Mouse (Mus musculus): ENCODE results near the gene Dhcr7. TPM values are rescaled to one million over a fixed set of nuclear protein-coding genes. Genes with fewer than 3 reads are reported as not detected.

The Dhcr7 gene
- total RNA-seq (2021), result 10 to 100 TPM; 34.4 to 36.7 TPM
- long read RNA-seq, experiment 1, partial matches to known transcripts, result 28 of 36 reads
- long read RNA-seq, experiment 1, other reads (novel, unspliced or antisense), result 7 of 36 reads
- long read RNA-seq, experiment 2, partial matches to known transcripts, result 28 of 30 reads
- long read RNA-seq, experiment 2, other reads (novel, unspliced or antisense), result 2 of 30 reads

DNA sequence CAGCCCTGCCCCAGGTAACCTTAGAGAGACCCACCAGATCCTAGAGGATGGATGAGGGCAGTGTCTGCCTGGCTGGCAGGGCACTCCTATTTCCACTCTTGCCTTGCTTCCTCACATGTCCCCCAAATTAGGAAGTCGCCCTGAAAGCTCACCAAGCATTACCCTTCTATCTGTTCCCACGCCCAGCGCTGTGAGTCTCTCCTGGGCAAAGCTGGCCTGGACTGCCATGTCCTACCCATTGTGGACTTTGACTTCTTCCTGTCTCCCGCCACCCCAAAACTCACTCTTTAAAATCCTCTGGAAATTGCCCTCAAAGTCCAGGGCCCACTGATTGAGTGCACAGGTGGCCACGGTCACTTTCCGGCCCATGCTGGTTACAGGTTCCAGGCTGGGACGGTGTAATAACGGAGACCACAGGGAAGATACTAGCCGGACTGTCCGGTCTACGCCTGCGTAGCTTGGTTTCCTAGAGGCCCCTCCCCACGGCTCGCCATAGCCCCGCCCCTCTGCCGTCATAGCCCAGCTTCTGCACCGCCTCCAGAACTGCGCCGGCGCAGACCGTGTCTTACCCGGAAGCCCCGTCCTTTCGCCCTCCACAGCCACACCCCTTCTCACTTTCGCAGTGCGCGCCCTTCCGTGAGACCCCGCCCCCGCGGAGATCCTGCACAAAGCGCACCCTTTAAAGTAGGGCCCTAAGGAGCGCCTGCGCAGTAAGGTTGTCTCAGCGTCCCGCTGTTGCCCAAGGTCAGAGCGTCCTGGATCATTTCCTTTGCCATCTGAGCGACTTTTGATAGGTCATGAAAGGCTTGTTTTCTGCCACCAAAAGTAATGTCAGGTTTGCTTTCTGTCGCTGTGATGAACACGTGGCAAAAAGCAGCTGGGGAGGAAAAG, at the start of gene Dhcr7, which contains the start of gene Nadsyn1:
TSS of gene Dhcr7 (plus strand) at position 771 of the 891 bp plus-strand sequence.
TSS of gene Nadsyn1 (minus strand) at position 475 of the 891 bp plus-strand sequence.
- DNase-seq (ENCODE audit: low spot score in 2 of 2), result peak; percentile 99 to 100

DNA sequence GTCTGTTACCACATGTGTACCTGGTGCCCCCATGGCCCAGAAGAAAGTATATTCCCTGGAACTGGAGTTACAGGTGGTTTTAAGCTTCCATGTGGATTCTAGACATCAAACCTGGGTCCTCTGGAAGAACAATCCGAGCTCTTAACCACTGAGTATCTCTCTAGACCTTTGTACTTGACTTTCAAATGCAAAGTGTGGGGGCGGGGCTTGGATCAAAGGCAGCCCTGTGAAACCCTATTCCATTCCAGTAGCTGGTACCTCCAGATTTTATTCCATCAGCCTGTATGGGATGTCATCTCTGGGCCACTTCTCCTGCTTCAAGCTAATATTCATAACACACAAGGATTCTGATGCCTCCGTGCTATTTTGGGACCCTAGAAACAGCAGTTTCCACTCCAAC, 46.8 kb upstream of the Dhcr7 start:
- DNase-seq (ENCODE audit: low spot score in 2 of 2), result no peak

DNA sequence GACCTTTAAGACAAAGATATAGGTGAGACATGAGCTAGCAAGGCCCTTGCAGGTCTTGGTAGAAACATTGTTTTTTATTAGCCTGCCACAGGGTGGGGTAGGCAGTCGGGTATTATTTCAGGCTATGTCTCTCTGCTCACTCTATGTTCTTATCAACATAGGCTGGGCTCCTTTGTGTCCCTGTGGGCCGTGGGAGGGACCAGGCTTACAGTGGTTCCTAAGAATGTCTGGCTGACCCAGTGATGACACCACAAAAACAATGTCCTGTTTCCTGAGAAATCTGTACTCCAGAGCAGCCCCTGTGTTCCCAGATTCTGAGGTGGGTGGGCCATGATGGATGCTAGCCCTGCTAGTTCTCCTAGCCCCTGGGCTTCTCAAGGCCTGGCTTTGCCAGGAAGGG, 45.6 kb upstream of the Dhcr7 start:
- DNase-seq (ENCODE audit: low spot score in 2 of 2), result no peak

DNA sequence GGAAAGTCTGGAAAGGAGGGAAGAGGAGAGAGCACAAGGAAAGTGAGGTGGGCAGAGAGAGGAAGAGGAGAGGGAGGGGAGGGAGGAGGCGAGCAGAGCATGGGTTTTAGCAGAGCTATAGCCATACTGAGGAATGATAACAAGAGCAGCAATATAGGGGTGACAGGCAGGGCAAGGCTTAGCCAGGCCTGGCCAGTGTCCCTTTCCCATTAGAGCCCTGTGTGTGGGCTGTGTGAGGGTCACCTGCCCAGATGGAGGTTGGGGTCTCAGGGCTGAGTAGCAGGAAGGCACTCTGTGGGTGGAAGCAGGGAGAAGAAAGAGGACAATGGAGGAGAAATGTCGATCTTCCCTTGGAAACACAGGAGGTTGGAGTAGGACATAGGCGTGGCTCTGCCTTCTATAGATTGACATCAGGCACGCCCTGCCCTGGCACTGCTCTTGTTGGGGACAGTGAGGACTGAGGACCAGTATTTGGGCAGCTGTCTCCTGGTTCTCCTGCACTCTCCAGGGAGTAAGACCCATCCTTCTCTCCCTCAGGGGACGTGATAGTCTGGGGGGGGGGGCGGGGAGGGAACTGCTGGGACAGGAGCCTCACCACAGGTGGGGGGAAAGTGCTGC, 39.5 kb upstream of the Dhcr7 start:
- DNase-seq (ENCODE audit: low spot score in 2 of 2), result no peak

DNA sequence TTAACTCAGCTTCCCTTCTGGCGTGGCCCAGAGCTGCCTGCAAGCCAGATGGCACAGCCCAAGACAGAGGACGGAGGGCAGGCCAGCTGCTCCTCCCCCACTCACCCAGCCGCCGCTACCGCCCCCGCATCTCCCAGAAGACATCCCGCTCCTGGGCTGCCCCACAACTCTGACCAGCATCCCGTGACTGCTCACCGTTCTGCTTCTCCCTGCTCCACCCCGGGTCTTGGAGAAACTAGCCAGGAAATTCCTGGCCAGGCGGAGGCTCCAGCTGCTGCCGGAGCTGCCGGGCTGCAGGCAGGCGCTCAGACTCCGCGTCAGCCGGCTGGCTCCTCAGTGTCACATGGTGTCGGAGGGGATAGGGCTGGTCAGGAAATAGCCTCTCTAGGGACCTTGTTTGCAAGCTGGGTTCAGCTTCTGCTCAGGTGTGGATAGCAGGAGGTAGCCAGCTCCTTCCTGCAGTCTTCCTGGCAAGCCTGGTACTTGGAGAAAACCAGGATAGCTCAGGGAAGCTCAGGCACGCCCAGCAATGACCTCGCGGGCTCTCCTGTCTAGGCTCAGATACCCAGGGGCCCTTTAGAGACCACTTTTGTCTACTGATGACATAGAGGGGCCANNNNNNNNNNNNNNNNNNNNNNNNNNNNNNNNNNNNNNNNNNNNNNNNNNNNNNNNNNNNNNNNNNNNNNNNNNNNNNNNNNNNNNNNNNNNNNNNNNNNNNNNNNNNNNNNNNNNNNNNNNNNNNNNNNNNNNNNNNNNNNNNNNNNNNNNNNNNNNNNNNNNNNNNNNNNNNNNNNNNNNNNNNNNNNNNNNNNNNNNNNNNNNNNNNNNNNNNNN, 38.7 kb upstream of the Dhcr7 start, which contains the start of gene Mrgpre:
TSS of gene Mrgpre (minus strand) at position 505 of the 834 bp plus-strand sequence.
- peak; percentile 61 to 66 for DNase-seq (ENCODE audit: low spot score in 2 of 2)

DNA sequence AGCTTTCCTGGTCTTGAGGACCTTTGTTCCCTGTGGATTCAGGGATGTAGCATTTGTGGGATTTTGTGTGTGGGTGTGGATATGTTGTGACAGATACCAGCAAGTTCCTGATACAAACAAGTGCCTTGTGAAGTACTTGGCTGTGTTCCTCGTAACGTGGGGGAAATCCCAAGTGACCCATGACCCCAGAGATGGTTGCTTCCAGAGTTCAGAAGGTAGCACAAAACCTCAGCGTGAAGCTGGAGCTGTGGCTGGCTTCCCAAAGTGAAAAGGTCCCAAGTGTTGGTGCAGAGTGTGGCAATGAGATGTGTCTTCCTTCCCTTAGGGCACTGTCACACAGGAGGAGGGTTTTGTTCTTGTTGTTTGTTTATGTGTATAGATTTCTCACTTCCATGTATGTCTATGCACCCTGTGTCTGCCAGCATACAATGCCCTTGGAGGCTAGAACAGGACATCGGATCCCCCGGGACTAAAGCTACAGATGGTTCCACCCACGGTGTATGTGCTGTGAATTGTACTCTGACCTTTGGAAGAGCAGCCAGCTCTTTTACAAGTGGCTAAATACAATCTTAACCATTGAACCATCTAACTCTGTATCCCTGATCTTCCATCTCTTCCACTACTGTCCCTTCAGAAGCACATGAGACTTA, 30.5 kb upstream of the Dhcr7 start:
- no peak for DNase-seq (ENCODE audit: low spot score in 2 of 2)

DNA sequence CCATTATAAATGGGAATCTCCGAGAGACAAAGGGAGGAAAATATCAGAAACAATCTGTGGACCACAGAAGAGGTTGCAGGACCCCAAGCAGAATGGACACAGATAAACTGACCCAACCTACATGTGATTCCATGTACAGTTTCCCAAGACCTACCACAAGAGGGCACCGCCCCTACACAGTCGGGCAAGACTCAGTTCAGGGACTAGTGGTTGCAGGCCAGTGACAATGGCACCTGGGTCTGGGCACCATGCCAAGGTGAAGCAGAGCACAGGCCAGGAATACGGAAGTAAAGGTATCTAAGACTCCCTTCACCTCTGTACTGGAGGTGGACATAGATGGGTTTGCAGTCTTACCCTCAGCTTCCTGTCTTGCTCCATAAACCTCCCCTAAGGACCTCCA, 29.8 kb upstream of the Dhcr7 start:
- DNase-seq (ENCODE audit: low spot score in 2 of 2), result no peak

DNA sequence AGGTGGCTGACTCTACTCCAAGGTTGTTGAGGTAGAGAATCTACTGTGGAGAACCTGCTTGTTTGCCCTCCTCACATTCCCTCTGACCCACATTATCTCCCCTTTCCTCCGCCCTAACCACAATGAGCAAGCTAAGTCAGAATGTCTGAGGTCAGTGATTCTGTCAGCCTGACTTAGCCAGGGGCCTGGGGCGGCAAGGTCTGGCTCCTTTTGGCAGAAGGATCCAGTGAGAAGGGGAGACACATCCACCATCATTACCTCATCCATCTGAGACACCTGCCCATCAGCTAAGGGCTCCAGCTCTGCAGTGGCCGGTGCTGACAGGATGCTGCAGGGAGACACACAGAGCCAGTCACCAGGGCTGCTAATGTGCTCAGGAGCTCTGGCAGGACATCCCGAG, 24.2 kb upstream of the Dhcr7 start:
- DNase-seq (ENCODE audit: low spot score in 2 of 2), result no peak

DNA sequence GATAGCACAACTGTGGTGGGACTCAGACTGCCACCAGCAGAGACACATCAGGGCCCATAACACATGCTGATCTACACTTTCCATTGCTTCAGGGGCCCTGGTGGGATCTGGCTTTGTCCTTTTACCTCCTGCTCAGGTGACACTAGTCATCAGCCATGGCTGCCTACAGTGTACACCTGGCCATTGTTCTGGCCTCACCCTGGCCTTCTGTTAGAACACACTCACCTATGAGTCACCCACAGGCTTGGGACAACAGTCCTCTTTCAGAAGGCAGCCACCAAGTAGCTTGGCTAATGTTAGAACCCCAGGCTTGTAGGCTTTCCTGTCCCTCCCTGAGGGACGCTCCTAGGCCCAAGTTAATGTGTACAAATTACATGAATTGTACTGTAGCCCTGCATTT, 22.2 kb upstream of the Dhcr7 start:
- no peak for DNase-seq (ENCODE audit: low spot score in 2 of 2)

DNA sequence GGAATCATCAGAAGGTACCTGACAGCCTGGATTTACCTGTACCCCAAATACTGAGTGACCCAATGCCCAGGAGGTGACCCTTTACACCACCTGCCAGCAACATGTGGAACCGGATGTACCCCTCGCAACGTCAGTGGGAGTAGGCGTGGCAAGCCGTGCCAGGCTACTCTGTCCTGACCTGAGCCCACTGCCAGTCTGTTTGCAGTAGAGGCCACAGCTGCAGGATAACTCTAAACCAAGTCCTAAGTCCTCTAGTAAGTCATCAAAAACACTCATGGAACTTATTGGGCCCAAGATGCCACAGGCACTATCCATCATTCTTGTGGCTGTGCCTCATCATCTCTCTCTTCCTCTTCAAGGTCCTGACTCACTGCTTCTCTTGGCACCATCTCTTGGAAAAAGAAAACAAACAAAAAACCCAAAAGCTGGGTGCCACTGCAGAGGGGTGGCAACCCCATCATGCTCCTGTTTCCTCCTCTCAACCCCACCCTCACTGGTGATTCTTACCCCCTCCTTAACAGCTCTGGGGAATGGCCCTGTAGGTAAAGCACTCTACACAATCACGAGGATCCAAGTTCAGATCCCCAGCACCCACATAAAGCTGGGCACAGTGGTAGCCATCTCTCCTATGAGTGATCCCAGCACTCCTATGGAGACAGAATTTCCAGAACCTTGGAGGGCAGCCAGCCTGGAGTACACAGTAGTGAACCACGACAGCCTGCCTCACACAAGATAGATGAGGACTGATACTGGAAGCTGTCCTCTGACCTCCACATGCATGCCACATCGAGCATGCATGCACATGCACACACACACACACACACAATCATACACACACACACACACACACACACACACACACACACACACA, 21.5 kb upstream of the Dhcr7 start:
- DNase-seq (ENCODE audit: low spot score in 2 of 2), result no peak

DNA sequence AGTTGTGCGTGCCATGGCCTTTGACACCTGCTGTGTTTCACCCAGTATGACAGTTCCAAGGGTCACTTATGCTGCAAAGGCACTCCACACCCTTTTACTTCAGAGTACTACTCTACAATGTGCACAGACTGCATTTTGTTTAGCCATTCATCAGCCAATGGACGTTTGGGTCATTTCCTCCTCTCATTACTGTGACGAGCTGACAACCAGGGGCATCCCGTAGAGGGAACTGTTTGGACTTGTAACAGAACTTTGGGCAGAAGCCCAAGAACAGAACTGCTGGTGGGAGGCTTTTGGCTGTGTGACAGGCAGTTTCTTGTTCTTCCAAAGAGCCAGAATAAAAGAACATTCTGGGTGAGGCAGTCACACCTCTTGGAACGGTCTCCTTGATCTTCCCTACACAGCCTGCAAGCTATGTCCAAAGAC, 17.7 kb upstream of the Dhcr7 start:
- peak; percentile 23 to 37 for DNase-seq (ENCODE audit: low spot score in 2 of 2)

DNA sequence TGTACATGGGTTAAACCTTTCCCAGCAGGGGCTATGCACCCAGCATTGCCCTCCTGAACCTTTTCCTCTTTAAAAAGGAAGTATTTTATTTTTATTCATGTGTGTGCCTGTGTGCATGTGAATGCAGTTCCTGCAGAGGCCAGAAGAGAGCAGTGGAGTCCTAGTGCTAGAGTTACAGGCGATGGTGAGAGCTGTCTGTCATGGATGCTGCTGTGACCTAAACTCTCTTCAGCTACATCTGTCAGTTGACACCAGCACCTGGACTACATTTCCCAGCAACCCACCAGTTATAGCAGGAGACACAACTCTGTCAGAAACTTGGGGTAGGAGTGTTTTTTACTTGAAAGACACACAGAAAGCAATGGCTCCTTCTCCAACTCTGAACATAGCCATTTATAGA, 14.0 kb upstream of the Dhcr7 start:
- no peak for DNase-seq (ENCODE audit: low spot score in 2 of 2)

DNA sequence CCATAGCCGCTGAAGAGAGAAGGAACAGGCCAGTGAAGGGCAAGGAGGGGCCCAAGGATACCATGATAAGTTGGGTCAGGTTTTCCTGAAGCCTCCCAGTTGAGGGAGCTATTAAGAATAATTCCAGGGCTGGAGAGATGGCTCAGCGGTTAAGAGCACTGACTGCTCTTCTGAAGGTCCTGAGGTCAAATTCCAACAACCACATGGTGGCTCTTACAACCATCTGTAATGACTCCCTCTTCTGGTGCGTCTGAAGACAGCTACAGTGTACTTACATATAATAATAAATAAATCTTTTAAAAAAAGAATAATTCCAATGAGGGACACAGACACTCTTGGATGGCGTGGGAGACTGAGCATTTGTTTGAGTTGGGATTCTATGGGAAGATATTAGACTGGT, 3.7 kb upstream of the Dhcr7 start:
- DNase-seq (ENCODE audit: low spot score in 2 of 2), result no peak

DNA sequence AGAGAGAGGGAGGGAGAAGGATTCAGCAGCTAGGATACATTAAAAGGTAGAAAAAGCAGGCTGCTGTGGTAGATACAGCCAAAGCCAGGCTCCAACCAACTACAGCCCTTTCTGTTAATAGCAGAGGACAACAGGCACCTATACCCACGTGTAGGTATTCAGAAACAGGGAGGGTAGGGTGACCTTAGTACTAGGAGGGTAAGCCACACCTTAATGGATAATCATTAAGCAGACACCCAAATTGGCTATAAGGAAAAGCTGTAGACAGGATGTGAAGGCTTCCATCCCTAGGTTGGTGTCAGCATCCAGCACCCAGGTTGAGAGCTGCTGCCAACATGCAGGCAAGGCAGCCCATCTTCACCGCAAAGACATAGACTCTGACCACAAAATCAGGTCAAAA, 1.7 kb upstream of the Dhcr7 start:
- DNase-seq (ENCODE audit: low spot score in 2 of 2), result no peak

DNA sequence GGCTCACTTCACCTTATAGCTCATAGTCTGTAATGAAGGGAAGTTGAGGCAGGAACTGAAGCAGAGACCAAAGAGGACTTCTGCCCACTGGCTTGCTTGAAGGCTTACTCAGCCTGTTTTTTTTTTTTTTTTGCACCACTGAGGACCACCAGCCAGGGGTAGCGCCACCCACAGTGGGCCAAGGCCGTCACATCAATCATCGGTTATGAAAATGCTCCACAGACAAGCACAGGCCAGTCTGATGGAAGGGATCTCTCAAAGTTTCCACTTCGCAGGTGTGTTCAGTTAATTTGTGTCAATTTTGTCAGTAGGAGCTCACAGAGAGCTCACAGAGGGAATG, 291 bp downstream of the Dhcr7 start:
- DNase-seq (ENCODE audit: low spot score in 2 of 2), result no peak

DNA sequence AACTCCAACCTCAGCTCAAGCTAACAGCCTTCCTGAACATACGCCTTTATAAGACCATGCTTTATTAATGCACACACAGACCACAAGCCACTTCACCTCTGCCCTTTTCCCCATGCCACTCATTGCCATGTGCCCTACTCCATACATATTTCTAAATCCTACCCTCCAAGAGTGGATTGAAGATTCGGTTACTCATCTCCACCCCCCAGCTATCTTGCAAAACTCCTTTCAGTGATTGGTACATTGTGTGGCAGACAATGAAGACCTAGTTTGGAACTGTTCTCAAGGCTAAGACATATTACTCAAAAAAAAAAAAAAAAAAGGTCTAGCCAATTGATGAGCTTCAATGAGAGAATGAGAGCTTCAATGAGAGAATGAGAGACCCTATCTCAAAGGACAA, 4.0 kb downstream of the Dhcr7 start:
- DNase-seq (ENCODE audit: low spot score in 2 of 2), result no peak

DNA sequence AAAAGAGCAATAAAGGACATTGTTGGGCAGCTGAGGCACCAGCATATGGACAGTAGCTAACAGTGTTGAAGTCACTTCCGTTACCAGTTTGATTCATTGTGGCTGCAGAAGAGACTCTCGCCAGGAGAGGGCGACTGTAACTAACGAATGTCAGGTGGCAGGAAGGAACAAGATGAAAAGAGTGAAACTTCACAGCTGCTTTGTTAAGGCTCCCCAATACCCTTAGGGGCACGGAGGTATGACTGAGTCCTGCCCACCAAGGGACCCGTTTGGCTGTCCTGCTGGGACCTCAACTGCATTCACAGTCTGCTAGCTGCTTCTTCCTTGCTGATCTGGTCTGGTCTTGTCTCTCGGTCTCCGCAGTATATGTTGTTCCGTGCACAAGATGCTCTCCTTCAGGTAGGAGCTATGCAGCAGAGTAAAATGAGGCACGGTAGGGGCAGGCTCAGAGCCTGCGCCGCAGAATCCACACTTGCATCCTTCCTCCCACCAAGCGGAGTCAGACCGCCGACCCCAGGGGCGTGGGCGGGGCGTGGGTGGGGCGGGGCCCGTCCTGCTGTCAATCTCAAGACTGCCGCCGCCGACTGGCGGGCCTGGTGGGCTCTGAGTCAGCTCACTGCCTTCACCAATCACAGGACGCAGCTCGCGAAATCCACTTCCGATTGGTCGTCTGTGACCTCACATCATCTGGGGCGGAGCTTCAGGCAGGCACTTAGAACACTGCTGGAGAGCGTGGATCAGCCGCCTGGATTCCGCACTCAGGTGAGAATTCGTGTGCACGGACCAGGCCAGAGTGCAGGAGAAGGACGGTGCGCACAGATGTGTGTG, 6.8 kb downstream of the Dhcr7 start:
- DNase-seq (ENCODE audit: low spot score in 2 of 2), result peak; percentile 92 to 96

DNA sequence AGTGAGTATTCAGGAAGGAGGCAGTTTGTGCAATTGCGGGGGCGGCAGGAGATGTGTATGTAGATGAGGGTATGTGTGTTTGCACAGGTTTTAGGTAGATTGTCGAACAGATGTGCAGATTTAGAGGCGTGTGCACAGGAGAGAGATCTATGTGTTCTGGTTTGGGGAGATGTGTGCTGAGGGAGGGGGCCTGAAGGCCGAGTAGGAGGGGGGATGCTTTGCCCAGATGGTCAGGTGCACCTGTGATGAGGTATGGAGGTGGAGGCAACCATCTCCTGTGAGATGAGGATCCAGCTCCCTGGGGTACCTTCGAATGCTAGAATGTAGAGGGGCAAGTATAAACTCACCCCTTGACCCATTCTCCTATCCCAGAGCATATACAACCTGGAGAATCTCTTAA, 7.5 kb downstream of the Dhcr7 start:
- no peak for DNase-seq (ENCODE audit: low spot score in 2 of 2)

DNA sequence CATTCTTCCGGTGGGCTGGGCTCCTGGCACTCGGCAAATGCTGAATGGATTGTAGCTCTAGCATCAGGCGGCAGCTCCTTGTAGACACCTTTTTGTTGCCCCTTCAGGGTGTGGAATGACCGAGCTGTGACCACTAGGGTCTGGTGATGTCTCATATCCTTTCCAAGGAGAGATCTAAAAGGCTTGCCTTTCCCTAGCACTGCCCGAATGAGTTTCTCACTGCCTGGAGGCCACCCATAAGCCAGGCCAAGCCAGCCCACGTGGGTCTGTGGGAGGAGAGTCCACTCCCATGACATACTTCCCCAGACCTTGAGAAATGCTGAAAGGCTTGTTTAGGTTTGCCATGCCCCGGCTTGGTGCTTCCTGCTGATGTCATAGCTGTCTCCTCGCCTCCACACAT, 9.3 kb downstream of the Dhcr7 start:
- DNase-seq (ENCODE audit: low spot score in 2 of 2), result no peak
